Mouse (Mus musculus) c-Kit-positive CD71-negative TER-119-negative erythroid progenitor cells, embryonic 14.5 days (primary cell): ENCODE measurements around the gene Zfp457.
"Not testable (repeated sequence)": the region's sequence is repeated elsewhere in the genome, so short reads cannot be mapped to it uniquely, and the experiment has no call there.

ENCODE experiments used
- DNase-seq: peaks from one replicate; pipeline ENCODE4 v3.0.0-alpha.2; 2013; ENCODE audit warnings: low read depth

The Zfp457 gene

DNA sequence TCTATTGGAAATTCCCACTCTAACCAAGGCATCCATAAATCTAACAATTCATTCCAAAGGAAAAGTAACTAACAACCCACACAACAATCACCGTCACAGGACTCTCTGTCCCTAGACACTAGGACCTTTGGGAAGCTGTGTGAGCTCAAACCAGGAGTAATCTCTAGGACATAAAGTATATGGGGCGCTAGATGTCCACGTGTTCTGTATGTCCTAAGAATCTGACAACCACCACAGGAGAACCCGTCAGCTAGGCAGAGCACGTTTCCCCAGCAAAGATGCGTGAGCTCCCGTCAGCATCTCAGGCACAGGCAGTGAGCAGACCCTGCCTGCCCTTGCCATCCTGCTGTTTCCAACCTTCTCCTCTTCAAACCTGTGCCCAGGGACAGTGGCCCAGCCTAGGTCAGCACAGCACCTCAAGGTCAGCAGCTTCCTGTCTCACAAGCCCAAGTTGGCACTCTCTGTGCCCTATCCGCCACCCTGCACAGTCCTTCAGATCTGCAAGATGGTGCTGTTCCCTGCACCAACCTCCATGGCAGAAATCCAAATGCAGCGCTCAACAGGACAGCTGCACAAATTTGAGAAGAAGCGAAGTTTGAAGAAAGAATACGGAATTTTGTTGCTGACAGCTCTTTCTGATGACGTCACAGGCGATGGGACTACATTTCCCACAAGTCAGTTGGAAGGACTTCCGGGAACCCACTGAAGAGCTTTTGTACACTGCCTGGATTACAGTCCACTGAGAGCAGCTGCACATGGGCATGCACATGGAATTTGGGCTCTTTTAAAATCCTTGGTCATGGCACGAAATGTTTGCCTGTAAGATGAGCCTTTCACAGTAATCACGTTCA, at the start of gene Zfp457:
Zfp457 (minus strand) TSS at position 664 of the 851 bp plus-strand sequence.
- DNase-seq = peak; percentile 87

DNA sequence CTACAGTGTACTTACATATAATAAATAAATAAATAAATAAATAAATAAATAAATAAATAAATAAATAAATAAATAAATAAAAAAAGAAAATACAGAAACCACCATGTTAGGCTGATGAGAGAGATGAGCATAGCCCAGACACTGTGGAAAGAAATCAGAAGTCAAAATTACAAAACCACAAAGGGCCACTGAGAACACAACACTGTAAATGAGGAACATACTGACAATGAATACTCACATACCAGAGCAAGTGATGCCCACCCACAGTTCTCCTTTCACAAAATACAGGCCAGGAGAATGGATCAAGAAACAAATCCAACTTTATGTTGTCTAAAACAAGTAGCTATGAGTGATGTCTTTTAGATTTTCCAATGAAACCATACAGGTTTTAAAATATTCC, 45.6 kb upstream of the Zfp457 start:
- DNase-seq = no peak

DNA sequence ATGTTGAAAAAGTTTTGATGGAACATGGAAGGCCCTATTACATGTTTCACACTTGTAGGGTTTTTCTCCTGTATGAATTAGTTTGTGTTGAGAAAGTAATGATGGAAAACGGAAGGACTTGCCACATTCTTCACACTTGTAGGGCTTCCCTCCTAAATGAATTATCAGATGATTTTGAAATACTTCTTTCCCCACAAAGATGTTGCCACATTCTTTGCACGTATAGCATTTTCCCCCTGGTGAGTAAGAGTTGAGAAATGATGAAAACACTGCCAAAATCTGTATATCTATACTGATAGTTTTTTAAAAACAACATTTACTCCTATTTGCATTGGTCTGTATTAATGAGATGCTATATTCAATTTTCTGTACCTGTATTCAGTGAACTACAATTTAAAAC, 37.1 kb upstream of the Zfp457 start:
- DNase-seq = no peak

DNA sequence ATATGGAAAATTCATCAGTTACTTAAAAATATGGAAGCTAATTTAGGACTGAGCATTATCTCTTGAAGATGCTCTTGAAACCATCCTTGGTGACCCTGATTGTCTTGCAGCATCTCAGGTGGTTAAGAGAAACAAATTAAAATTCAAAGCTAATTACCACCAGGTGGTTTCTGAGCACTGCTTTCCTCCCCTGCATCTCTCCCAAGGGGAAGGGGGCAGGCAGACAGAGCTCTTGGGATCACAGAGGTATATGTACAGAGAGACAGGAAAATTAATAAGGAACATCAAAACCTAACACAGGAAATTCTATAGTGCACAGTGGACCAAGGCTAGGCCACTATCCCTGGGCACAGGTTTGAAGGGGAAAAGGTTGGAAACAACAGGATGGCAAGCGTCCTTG, 26.6 kb upstream of the Zfp457 start:
- DNase-seq = no peak

DNA sequence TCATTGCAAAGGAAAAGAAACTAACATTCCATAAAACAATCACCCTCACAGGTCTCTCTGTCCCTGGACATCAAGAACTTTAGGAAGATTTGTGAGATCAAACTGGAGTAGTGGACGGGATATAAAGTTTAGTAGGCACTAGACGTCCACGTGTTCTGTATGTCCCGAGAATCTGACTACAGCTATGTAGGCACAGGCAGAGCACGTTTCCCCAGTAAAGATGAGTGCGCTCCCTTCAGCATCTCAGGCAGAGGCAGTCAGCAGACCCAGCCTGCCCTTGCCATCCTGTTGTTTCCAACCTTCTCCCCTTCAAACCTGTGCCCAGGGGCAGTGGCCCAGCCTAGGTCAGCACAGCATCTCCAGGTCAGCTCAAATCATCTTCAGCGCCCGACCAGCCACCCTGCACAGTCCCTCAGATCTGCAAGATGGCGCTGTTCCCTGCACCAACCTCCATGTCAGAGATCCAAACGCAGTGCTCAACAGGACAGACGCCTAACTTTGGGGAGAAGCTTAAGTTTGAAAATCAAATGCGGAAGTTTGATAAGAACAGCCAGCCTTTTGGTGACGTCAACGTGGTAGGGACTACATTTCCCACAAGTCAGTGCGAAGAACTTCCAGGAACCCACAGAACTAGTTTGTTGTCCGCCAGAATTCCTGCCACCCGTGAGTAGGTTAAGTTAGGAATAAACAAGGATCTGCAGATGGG, 25.9 kb upstream of the Zfp457 start, which contains the start of gene Zfp595:
Zfp595 (minus strand) TSS at position 552 of the 706 bp plus-strand sequence.
- DNase-seq = peak; percentile 79

DNA sequence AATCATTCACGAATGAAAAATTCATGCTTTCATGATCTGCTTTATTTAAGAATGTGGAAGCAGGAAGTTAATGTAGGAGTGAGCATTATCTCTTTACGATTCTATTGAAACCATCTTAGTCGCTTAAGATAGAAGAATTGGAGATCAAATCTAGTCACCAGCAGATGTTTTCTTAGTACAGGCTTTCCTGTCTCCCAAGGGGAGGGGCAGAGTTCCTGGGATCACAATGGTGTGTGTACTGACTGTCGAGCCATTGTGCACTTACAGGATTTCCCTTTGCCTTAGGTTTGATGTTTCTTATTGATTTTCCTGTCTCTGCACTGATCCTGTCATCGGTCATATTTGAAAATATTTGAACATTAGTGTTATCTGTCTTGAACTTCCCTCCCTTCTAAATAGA, 433 bp upstream of the Zfp457 start:
- DNase-seq = no peak

DNA sequence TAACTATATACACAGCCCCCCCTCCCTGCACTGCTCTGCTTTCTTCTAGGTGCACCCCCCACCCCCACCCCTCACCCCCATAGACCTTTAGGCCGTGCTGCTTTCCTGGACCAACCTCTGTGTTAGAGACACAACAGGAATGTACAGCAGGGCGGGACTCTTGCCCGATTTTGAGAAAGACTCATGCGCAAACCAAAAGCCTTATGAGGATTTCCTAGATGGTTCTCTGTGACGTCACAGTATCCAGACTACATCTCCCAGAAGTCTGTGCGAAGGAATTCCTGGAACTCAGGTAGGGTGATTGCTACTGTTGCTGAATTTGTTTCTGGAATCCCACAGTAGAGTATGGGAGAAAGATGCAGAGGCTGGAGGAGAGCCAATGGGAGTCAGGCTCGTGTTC, 28.0 kb downstream of the Zfp457 start, which contains the start of gene Zfp458:
Zfp458 (minus strand) TSS at position 153 of the 400 bp plus-strand sequence.
- DNase-seq = peak; percentile 38

DNA sequence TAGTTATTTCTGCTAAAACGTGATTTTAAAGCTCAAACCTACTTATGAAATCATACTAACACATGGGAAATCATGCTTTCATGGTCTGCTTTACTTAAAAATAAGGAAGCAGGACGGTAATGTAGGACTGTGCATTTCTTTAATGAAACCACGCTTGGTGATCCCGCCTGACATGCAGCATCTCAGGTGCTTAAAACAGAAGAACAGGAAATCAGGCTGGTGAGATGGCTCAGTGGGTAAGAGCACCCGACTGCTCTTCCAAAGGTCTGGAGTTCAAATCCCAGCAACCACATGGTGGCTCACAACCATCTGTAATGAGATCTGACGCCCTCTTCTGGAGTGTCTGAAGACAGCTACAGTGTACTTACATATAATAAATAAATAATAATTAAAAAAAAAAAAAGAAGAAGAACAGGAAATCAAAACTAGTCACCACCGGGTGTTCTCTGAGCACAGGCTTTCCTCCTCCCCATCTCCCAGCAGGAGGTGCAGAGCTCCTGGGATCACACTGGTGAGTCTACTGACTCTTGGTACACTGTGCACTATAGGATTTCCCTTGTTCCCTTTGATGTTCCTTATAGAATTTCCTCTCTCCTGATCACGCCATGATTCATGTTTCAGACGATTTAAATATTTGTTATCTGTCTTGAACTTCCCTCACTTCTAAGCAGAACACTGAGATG, 36.8 kb downstream of the Zfp457 start:
- not testable (repeated sequence) for DNase-seq

DNA sequence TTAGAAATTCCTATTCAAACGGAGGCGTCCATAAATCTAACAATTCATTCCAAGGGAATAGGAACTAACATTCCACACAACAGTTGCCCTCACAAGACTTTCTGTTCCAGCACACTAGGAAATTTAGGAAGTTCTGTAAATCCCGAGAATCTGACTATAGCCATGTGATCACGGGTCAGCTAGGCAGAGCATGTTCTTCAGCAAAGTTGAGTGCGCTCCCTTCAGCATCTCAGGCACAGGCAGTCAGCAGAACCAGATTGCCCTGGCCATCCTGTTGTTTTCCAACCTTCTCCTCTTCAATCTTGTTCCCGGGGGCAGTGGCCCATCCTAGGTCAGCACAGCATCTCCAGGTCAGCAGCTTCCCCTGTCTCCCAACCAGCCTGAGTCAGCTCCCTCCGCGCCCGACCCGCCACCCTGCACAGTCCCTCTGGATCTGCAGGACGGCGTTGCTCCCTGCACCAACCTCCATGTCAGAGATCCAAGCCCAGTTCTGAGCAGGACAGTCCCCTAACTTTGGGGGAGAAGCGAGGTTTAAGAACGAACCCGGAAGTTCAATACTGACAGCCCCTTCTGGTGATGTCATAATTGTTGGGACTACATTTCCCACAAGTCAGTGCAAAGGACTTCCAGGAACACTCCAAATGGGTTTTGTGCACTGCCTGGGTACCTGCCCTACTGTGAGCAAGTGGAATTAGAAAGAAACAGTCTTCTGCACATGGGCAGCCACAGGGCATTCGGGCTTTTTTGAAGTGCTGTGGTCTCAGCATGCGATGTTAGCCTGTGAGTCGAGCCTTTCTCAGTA, 37.5 kb downstream of the Zfp457 start:
- peak; percentile 62 for DNase-seq
